Mouse (Mus musculus) midbrain, embryonic 15.5 days (tissue): ENCODE measurements around the gene Yjefn3. TPM values are rescaled to one million over a fixed set of nuclear protein-coding genes. Genes with fewer than 3 reads are reported as not detected.

Experiments used
- ATAC-seq: fragments of 200-750 bp; cut with Nextera tagmentation; replicated peaks from 2 replicates; pipeline ENCODE4 v1.8.0; 2017; ENCODE audit warnings: moderate TSS enrichment
- H3K27ac ChIP-seq: fragments of 300-500 bp; sonication (generic); 2 replicates; pipeline ENCODE4 v1.5.1; 2015; ENCODE audit warnings: mild to moderate bottlenecking, inconsistent platforms
- H3K27me3 ChIP-seq: fragments of 300-500 bp; sonication (generic); replicated peaks from 2 replicates; pipeline ENCODE4 v1.6.1; 2015; ENCODE audit warnings: inconsistent platforms
- H3K36me3 ChIP-seq: fragments of 300-500 bp; sonication (generic); replicated peaks from 2 replicates; pipeline ENCODE4 v1.6.1; 2015; ENCODE audit warnings: inconsistent platforms
- H3K4me1 ChIP-seq: fragments of 300-500 bp; sonication (generic); 2 replicates; pipeline ENCODE4 v1.6.1; 2015; ENCODE audit warnings: inconsistent platforms
- H3K4me2 ChIP-seq: fragments of 300-500 bp; sonication (generic); 2 replicates; pipeline ENCODE4 v1.6.1; 2015; ENCODE audit warnings: inconsistent platforms, mild to moderate bottlenecking, moderate library complexity
- H3K4me3 ChIP-seq: fragments of 300-500 bp; sonication (generic); 2 replicates; pipeline ENCODE4 v1.5.1; 2015; ENCODE audit warnings: mild to moderate bottlenecking, inconsistent platforms
- H3K9ac ChIP-seq: fragments of 300-500 bp; sonication (generic); 2 replicates; pipeline ENCODE4 v1.6.1; 2015; ENCODE audit warnings: mild to moderate bottlenecking, inconsistent platforms
- H3K9me3 ChIP-seq: fragments of 300-500 bp; sonication (generic); 2 replicates; pipeline ENCODE4 v1.6.1; 2016; ENCODE audit warnings: inconsistent platforms
- WGBS: fragments of 180-500 bp; shearing (Covaris S2); methylation state at CpG from one replicate; pipeline ENCODE4 v1.1.7; 2015; ENCODE audit warnings: mixed read lengths; 5-methylcytosine and 5-hydroxymethylcytosine counted together
- polyA plus RNA-seq: library from polyadenylated mRNA; unstranded; fragments of >200 nt; fragmentation: Nextera tagmentation; extraction: Ambion mirVana; gene quantifications from 2 replicates; pipeline ENCODE4 v1.2.1, GENCODE M21; 2015

The Yjefn3 gene
- polyA plus RNA-seq, 1 experiment from 2014 or later: 12.2 TPM

DNA sequence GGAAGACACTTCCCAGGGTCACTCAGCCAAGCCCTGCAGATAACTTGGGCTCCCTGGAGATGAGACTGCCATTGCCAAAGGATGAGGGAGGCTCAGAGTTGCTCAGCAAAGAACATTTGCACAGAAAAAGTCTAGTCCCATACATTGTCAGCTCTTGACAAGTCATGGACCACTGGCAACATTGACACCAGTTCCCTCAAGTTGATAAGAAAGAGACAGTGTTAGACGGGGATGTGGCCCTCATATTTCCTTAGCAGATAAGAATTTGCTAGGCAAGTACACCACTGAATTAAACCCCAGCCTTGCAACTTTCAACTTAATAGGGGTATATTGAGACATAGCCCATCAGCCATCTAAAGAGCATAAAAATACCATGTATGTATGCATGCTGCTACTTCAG, 21.5 kb upstream of the Yjefn3 start:
- no peak for ATAC-seq
- no peak overlapping the region for H3K27ac ChIP-seq
- H3K36me3 ChIP-seq: no peaks in the 10 kb centered on the region
- no peak overlapping the region for H3K9ac ChIP-seq
- no peaks in the 10 kb centered on the region for H3K27me3 ChIP-seq
- no peak overlapping the region for H3K4me3 ChIP-seq
- 93% methylated on average over 1 of the region's 1 CpGs for WGBS
- no peaks in the 10 kb centered on the region for H3K9me3 ChIP-seq
- no peak overlapping the region for H3K4me2 ChIP-seq
- peaks cover 21% of the 10 kb centered on the region for H3K4me1 ChIP-seq

GRCm38 (mm10) chr8:69921141-69921540, 18.6 kb upstream of the Yjefn3 start:
- WGBS: 92% methylated on average over 2 of the region's 2 CpGs
- ATAC-seq: no peak

GRCm38 (mm10) chr8:69919876-69920662, 17.6 kb upstream of the Yjefn3 start:
- Histone ChIP-seq H3K4me2 (peak overlapping the region; percentile 18; the same call in 1 of the 2 replicates), H3K9me3 (no peaks in the 10 kb centered on the region), H3K36me3 (0 out of 2 replicates have a peak, but pooled peaks cover 3% of the 10 kb centered on the region), H3K27ac (peak overlapping the region; percentile 76), H3K9ac (0 out of 2 replicates have a peak overlapping the region, but pooled peaks have one; percentile 12), H3K4me3 (no peak overlapping the region), H3K4me1 (peaks cover 26% of the 10 kb centered on the region), H3K27me3 (no peaks in the 10 kb centered on the region)
- peak; percentile 79 for ATAC-seq
- WGBS: 46% methylated on average over 11 of the region's 11 CpGs

More at GRCm38 (mm10) chr8:69921141-69921540, 18.6 kb upstream of the Yjefn3 start:
- no peak overlapping the region for H3K4me2 ChIP-seq
- 0 out of 2 replicates have a peak, but pooled peaks cover 3% of the 10 kb centered on the region for H3K36me3 ChIP-seq
- no peak overlapping the region for H3K9ac ChIP-seq
- no peak overlapping the region for H3K4me3 ChIP-seq
- H3K27ac ChIP-seq: peak overlapping the region; percentile 76
- peaks cover 21% of the 10 kb centered on the region for H3K4me1 ChIP-seq
- no peaks in the 10 kb centered on the region for H3K27me3 ChIP-seq
- H3K9me3 ChIP-seq: no peaks in the 10 kb centered on the region

DNA sequence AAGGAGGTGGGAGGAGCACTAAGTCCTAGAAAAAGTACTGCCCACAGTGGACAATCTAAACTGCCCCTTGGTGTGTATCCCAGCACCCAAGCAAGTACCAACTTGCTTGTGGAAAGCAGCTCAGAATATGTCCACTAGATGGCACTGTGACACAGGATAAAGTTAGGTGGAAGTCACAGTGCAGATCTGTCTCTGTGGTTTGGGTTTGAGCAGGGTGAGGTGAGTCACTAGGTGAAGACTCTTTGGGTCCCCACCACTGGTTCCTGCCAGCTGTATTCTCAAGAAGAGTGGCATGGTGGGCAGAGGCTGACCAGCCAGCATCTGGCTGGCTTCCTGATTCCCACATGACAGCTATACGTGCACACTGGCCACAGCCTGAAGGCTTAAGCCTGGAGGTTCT, 16.5 kb upstream of the Yjefn3 start:
- 0 out of 2 replicates have a peak, but pooled peaks cover 10% of the 10 kb centered on the region for H3K36me3 ChIP-seq
- H3K9me3 ChIP-seq: no peaks in the 10 kb centered on the region
- ATAC-seq: peak; percentile 60
- H3K27me3 ChIP-seq: no peaks in the 10 kb centered on the region
- no peak overlapping the region for H3K4me3 ChIP-seq
- H3K27ac ChIP-seq: peak overlapping the region; percentile 10; the same call in 1 of the 2 replicates
- no peak overlapping the region for H3K4me2 ChIP-seq
- no peak overlapping the region for H3K9ac ChIP-seq
- WGBS: 58% methylated on average over 1 of the region's 1 CpGs
- peaks cover 26% of the 10 kb centered on the region for H3K4me1 ChIP-seq

GRCm38 (mm10) chr8:69918506-69918905, 16.0 kb upstream of the Yjefn3 start:
- Histone ChIP-seq H3K36me3 (0 out of 2 replicates have a peak, but pooled peaks cover 10% of the 10 kb centered on the region), H3K4me3 (no peak overlapping the region), H3K4me1 (peaks cover 26% of the 10 kb centered on the region), H3K9me3 (no peaks in the 10 kb centered on the region), H3K27ac (no peak overlapping the region), H3K4me2 (no peak overlapping the region), H3K27me3 (no peaks in the 10 kb centered on the region), H3K9ac (no peak overlapping the region)
- peak; percentile 3; the same call in 1 of the 2 replicates for ATAC-seq

GRCm38 (mm10) chr8:69915748-69916147, 13.2 kb upstream of the Yjefn3 start:
- 0 out of 2 replicates have a peak overlapping the region, but pooled peaks have one; percentile 15 for H3K27ac ChIP-seq
- H3K4me1 ChIP-seq: peaks cover 18% of the 10 kb centered on the region
- WGBS: 32% methylated on average over 5 of the region's 5 CpGs
- ATAC-seq: peak; percentile 27; the same call in 1 of the 2 replicates
- H3K4me3 ChIP-seq: no peak overlapping the region
- peaks cover 15% of the 10 kb centered on the region for H3K36me3 ChIP-seq
- no peak overlapping the region for H3K9ac ChIP-seq
- no peaks in the 10 kb centered on the region for H3K9me3 ChIP-seq
- no peak overlapping the region for H3K4me2 ChIP-seq
- H3K27me3 ChIP-seq: no peaks in the 10 kb centered on the region

- no peak overlapping the region for H3K9ac ChIP-seq
- H3K9me3 ChIP-seq: no peaks in the 10 kb centered on the region
- ATAC-seq: no peak
- no peak overlapping the region for H3K4me2 ChIP-seq
- peaks cover 8% of the 10 kb centered on the region; the same call in 1 of the 2 replicates for H3K4me1 ChIP-seq
- no peaks in the 10 kb centered on the region for H3K27me3 ChIP-seq
- 96% methylated on average over 4 of the region's 4 CpGs for WGBS
- H3K36me3 ChIP-seq: peaks cover 20% of the 10 kb centered on the region
- no peak overlapping the region for H3K4me3 ChIP-seq
- H3K27ac ChIP-seq: no peak overlapping the region
These were observed 12.0 kb upstream of the Yjefn3 start for GRCm38 (mm10) chr8:69914526-69914925.

DNA sequence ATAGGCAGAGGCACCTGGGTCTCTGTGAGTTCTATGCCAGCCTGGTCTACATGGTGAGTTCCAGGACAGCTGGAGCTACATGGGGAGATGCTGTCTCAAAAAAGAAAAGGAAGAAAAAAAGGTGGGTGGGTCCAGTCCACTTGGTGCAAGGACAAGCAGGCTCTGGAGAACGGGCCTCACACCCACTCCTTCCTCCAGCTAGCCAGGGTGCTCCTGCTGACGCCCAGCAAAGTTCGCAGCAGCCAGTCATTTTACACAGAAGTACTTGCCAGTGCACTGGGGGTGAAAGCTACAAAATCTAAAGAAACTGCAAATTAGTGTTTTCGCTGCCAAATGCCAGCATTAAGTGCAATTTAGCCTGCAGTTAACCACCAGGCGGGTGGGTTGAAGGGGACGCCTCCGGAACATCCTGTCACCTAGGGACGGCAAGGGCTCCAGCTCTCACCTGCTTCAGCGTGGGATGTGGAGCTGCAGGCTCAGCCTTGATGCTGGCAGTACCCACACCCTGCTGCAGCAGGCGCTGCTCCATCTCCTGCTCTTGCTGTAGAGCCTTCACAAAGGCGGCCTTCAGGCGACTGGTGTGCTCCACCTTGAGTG, 10.1 kb upstream of the Yjefn3 start:
- H3K27me3 ChIP-seq: no peaks in the 10 kb centered on the region
- H3K4me3 ChIP-seq: no peak overlapping the region
- H3K36me3 ChIP-seq: peaks cover 22% of the 10 kb centered on the region
- H3K9me3 ChIP-seq: no peaks in the 10 kb centered on the region
- H3K4me2 ChIP-seq: no peak overlapping the region
- WGBS: 90% methylated on average over 12 of the region's 12 CpGs
- H3K27ac ChIP-seq: no peak overlapping the region
- peaks cover 5% of the 10 kb centered on the region; the same call in 1 of the 2 replicates for H3K4me1 ChIP-seq
- H3K9ac ChIP-seq: no peak overlapping the region
- no peak for ATAC-seq

DNA sequence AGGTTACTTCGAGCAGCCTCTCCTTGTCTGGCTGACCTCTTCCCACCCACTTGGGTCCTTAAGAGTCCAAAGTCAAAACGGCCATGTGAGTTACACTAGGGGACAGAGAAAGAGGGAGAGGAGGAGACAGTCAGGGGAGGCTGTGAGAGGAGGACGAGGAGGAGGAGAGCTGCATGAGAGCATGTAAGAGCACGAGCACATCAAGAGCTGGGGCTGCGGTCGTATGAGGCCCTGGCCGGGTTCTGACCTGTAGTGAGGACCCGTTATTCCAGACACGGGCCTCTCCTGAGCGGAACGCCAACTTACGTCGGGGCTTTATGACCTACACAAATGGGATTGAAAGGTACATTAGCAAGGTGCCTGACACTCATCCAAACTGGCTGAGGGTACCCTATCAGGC, 9.4 kb upstream of the Yjefn3 start:
- Histone ChIP-seq H3K4me2 (no peak overlapping the region), H3K4me1 (peaks cover 5% of the 10 kb centered on the region; the same call in 1 of the 2 replicates), H3K36me3 (peaks cover 22% of the 10 kb centered on the region), H3K9me3 (no peaks in the 10 kb centered on the region), H3K4me3 (no peak overlapping the region), H3K9ac (no peak overlapping the region), H3K27me3 (no peaks in the 10 kb centered on the region), H3K27ac (no peak overlapping the region)
- 94% methylated on average over 13 of the region's 13 CpGs for WGBS
- ATAC-seq: no peak

- Histone ChIP-seq H3K27ac (no peak overlapping the region), H3K4me3 (no peak overlapping the region), H3K9ac (no peak overlapping the region), H3K4me2 (no peak overlapping the region), H3K36me3 (peaks cover 7% of the 10 kb centered on the region), H3K9me3 (no peaks in the 10 kb centered on the region), H3K27me3 (no peaks in the 10 kb centered on the region), H3K4me1 (peaks cover 17% of the 10 kb centered on the region)
- 93% methylated on average over 2 of the region's 2 CpGs for WGBS
- ATAC-seq: no peak
These were observed 4.6 kb upstream of the Yjefn3 start for GRCm38 (mm10) chr8:69907106-69907505.

GRCm38 (mm10) chr8:69906260-69906659, 3.7 kb upstream of the Yjefn3 start:
- Histone ChIP-seq H3K9me3 (no peaks in the 10 kb centered on the region), H3K4me1 (peaks cover 21% of the 10 kb centered on the region), H3K4me2 (no peak overlapping the region), H3K27ac (no peak overlapping the region), H3K4me3 (no peak overlapping the region), H3K9ac (no peak overlapping the region), H3K27me3 (no peaks in the 10 kb centered on the region), H3K36me3 (peaks cover 6% of the 10 kb centered on the region; the same call in 1 of the 2 replicates)
- no peak for ATAC-seq
- 97% methylated on average over 2 of the region's 2 CpGs for WGBS

DNA sequence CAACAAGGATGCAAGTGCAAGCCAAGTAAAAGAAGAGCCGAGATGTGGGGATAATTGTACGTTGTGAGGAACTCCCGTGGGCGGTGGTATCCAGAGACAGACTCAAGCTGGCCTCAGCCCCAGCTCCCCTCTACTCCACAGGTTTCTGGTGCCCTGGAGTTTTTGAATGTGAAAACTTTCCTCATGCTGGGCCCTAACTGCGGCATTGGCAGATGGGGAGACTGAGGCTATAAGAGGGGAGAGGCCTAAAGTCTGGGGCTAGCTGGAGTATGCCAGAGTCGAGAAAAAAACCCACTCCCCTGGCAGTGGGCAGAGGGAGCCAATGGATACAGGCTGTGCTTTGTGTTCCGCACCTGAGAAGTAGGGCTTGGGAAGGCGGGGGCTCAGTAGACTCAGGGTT, 1.6 kb upstream of the Yjefn3 start:
- Histone ChIP-seq H3K9ac (no peak overlapping the region), H3K4me3 (no peak overlapping the region; the same call in 1 of the 2 replicates), H3K27ac (no peak overlapping the region), H3K36me3 (no peaks in the 10 kb centered on the region), H3K9me3 (no peaks in the 10 kb centered on the region), H3K27me3 (no peaks in the 10 kb centered on the region), H3K4me1 (peaks cover 38% of the 10 kb centered on the region), H3K4me2 (peak overlapping the region; percentile 99; the same call in 1 of the 2 replicates)
- WGBS: 83% methylated on average over 8 of the region's 8 CpGs
- no peak for ATAC-seq
